Mouse (Mus musculus): ENCODE results near the gene Slc35f5.

DNA sequence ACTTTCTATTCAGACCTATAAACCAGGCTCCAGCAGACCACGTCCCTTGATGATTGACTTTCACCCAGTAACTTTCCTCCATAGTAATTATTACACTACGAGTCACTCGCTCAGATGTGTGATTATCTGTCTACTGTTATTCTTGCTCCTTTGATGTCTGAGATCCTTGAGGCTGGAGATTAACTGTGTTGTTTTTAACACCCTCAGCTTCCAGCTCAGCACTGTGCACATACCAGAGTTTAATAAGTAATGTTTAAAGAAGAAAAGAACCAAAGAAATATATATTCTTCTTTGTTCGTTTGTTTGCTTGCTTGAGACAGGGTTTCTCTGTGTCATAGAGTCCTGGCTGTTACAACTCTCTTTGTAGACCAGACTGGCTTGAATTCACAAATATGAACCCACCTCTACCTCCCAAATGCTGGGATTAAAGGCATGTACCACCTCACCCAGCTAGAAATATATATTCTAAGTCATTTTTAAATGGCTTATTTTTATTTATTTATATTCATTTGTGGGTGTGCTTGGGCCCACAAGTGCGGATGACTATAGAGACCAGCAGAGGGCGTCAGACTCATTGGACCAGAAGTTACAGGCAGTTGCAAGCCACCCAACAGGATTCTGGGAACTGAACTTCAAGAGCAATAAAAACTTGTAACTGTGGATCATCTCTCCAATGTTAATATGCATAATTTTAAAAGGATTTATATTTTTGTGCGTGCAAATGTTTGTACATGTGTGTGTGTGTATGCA lies 43.3 kb upstream of the Slc35f5 start:
- TF ChIP-seq CTCF (IDR thresholded peaks at IDR 0.05; ENCODE audit: low read depth, low read length) (peak; percentile 12), POLR2A (IDR thresholded peaks at IDR 0.05; ENCODE audit: insufficient read depth, low read length) (no peak), EP300 (IDR thresholded peaks at IDR 0.05; ENCODE audit: insufficient read depth, low read depth, low read length) (no peak)

All from ES-Bruce4 (cell line).